Mouse (Mus musculus) kidney, embryonic 14.5 days (tissue): ENCODE results near the gene Tspan32. TPM values are rescaled to one million over a fixed set of nuclear protein-coding genes. Genes with fewer than 3 reads are reported as not detected.
A peak's percentile ranks its signal among the peaks of the same experiment; 100 is the strongest.

Source experiments
- ATAC-seq: fragments of 200-750 bp; cut with Nextera tagmentation; 2 replicates; pipeline ENCODE4 v1.8.0; 2017; ENCODE audit warnings: moderate number of reproducible peaks, mild to moderate bottlenecking, moderate TSS enrichment, moderate library complexity; ENCODE audit not compliant: low FRiP score, low TSS enrichment
- H3K27ac ChIP-seq: fragments of 300-500 bp; sonication (generic); 2 replicates; pipeline ENCODE4 v1.5.1; 2014; ENCODE audit warnings: low read depth, mild to moderate bottlenecking, low read length, moderate library complexity, mixed read lengths
- H3K27me3 ChIP-seq: fragments of 300-500 bp; sonication (generic); 2 replicates; pipeline ENCODE4 v1.6.1; 2014; ENCODE audit warnings: mild to moderate bottlenecking, low read length; ENCODE audit not compliant: control insufficient read depth, insufficient read depth
- H3K36me3 ChIP-seq: fragments of 300-500 bp; sonication (generic); 2 replicates; pipeline ENCODE4 v1.6.1; 2014; ENCODE audit warnings: low read length, mixed read lengths; ENCODE audit not compliant: control insufficient read depth, insufficient read depth
- H3K4me1 ChIP-seq: fragments of 300-500 bp; sonication (generic); 2 replicates; pipeline ENCODE4 v1.6.1; 2014; ENCODE audit warnings: low read length, mixed read lengths; ENCODE audit not compliant: control insufficient read depth, insufficient read depth
- H3K4me2 ChIP-seq: fragments of 300-500 bp; sonication (generic); replicated peaks from 2 replicates; pipeline ENCODE4 v1.6.1; 2014; ENCODE audit warnings: low read depth, mild to moderate bottlenecking, low read length
- H3K4me3 ChIP-seq: fragments of 300-500 bp; sonication (generic); 2 replicates; pipeline ENCODE4 v1.5.1; 2014; ENCODE audit warnings: mild to moderate bottlenecking, low read length
- H3K9ac ChIP-seq: fragments of 300-500 bp; sonication (generic); 2 replicates; pipeline ENCODE4 v1.6.1; 2014; ENCODE audit warnings: low read depth, mild to moderate bottlenecking, low read length, moderate library complexity
- H3K9me3 ChIP-seq: fragments of 300-500 bp; sonication (generic); 2 replicates; pipeline ENCODE4 v1.6.1; 2016; ENCODE audit warnings: low read length; ENCODE audit not compliant: control insufficient read depth
- WGBS: fragments of 180-500 bp; shearing (Covaris S2); extraction: QIAGEN DNeasy Blood & Tissue Kit; methylation state at CpG from one replicate; pipeline ENCODE4 v1.1.7; 2014; 5-methylcytosine and 5-hydroxymethylcytosine counted together
- polyA plus RNA-seq: library from polyadenylated mRNA; unstranded; fragments of >200 nt; fragmentation: Nextera tagmentation; extraction: Ambion mirVana; gene quantifications from 2 replicates; pipeline ENCODE4 v1.2.1, GENCODE M21; 2014

Gene Tspan32
- polyA plus RNA-seq, 1 experiment from 2014 or later, result 0.97 TPM

DNA sequence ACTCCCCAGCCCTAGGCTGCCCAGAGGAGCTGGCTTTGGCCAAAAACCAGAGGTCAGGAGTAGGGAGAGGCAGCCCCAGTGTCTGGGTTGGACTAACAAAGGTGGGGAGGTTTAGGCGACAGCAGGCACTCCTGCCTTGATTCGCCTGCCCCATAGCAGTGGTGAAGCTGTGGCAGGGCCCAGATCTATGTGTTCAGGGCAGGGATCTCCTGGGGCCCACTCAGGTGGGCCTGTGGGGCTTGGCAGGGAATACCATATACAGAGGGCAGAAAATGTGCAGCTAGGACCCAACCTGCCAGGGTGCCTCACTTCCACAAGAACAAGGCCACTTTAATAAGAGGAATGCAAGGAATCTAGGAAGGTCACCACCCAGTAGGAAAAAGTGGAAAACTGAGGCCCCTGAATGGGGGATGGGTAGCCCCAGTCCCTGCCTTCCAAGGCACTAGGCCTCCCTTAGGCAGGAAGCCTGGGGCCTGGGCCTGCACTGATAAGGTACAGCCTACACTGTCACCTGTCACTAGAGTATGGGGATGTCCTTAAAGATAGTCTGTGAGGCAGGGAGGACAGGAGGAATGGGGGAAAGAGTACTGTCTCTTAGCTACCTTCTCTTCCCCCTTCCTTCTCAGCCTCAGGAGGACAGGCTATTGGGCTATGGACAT lies 1.4 kb downstream of the Tspan32 start:
- Histone ChIP-seq H3K4me3 (no peak overlapping the region), H3K36me3 (no peaks in the 10 kb centered on the region), H3K9ac (0 out of 2 replicates have a peak overlapping the region, but pooled peaks have one; percentile 23), H3K4me1 (peaks cover 26% of the 10 kb centered on the region), H3K4me2 (no peak overlapping the region), H3K27me3 (no peaks in the 10 kb centered on the region), H3K9me3 (no peaks in the 10 kb centered on the region), H3K27ac (no peak overlapping the region)
- WGBS, result 81% methylated on average over 2 of the region's 2 CpGs
- no peak for ATAC-seq

DNA sequence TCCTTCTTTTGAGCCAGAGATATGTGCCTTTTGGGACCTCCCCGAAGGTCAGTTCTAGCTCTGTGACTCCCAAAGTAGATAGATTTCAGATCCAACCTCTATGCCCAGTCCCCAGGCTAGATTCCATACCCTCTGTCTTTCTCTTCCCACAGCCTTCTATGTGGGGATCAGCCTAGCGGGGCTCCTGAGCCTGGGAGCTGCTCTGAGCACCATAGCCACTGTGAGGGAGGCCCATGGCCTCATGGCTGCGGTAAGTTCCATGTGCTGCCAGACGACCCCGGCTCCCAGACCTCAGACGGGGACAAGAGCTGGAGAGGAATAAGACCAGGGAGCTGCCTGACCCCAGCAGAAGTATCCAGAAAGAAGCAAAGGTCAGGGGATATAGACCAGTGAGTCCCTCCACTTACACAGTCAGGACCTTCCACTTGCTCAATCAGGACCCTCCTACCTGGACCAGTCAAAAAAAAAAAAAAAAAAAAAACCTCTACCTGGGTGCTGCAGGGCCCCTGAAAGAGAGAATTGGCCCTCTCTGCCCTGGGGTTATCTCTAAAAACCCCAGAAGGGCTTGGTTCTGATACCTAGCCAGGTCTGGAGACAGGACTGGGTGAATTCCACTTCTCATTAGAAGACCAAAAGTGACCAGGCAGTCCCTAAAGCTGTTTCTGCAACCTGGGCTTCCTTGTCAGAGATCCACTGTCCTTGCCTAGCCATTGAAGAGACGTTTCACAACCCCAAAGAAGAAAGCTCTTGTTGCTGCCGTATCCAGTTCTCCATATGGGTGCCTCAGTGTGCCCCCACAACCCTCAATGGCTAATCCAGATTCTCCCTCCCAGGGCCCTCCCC lies 2.1 kb downstream of the Tspan32 start:
- H3K9me3 ChIP-seq, result no peaks in the 10 kb centered on the region
- no peaks in the 10 kb centered on the region for H3K36me3 ChIP-seq
- H3K4me1 ChIP-seq, result peaks cover 29% of the 10 kb centered on the region
- no peak overlapping the region for H3K4me2 ChIP-seq
- H3K27ac ChIP-seq, result no peak overlapping the region
- 85% methylated on average over 8 of the region's 8 CpGs for WGBS
- no peak for ATAC-seq
- 0 out of 2 replicates have a peak overlapping the region, but pooled peaks have one; percentile 9 for H3K9ac ChIP-seq
- H3K4me3 ChIP-seq, result no peak overlapping the region
- no peaks in the 10 kb centered on the region for H3K27me3 ChIP-seq

DNA sequence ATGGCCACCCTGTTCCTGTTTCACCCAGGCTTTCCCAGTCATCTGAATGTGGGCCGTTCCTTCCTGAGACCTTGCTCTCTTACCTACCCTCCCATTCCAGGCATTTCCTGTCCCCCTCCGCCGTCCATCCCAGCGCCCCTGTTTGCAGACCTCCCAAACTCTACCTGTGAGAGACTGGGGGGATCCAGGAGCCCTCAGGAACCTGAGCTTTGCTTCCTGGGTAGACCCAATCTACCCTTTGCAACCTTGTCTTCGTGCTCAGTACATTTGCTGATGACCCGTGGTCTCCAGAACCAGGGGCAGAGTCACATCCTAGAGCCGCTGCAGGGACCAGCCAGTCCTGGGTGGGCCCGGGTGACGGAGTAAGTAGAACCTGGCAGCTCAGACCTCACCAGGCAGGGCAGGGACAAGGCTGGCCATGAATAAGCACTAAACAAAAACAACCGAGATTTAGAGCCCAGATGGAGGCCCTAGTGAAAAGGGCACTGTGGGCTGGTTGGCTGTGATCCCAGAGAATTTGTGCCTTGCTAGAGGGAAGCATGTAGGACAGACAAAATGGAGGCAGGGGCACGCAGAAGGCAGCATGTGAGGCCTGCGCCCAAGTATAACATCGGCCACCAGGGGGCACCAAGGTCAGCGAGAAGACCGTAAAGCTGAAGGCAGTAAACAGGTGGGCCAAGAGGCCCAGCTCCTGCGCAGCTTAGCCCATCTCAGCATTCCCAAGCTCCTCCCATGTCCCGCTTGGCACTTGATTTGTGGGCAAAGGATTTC lies 2.9 kb downstream of the Tspan32 start:
- H3K4me3 ChIP-seq, result no peak overlapping the region; the same call in 1 of the 2 replicates
- H3K9ac ChIP-seq, result 0 out of 2 replicates have a peak overlapping the region, but pooled peaks have one; percentile 31
- no peaks in the 10 kb centered on the region for H3K36me3 ChIP-seq
- 39% methylated on average over 17 of the region's 17 CpGs for WGBS
- H3K9me3 ChIP-seq, result no peaks in the 10 kb centered on the region
- peak overlapping the region; percentile 90 for H3K27ac ChIP-seq
- peak; percentile 86 for ATAC-seq
- H3K27me3 ChIP-seq, result no peaks in the 10 kb centered on the region
- H3K4me1 ChIP-seq, result peaks cover 31% of the 10 kb centered on the region
- H3K4me2 ChIP-seq, result no peak overlapping the region

DNA sequence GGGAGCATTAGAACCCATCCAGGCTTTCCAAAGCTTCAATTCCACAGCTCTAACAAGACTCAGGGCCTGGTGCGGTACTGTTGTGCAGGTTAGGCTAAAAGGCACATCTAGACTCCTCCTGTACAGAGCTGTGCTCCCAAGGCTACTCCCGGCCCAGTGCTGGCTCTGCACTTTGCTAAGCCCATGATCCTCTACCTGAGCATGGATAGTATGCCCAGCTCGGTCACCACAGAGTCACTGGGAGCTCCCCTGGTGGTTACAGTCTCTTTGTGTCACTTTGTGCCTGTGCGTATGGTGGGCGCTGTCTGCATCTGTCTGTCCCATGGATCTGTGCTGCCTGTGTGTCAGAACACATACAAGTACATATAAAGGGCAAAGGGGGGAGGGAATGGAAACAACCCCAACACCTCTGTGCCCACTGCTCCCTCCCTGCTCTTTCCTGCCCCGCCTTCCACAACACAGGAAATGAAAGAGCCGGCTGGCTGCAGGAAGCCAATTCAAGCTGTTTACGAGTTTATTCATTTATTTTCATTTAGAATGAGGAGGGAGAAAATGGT lies 3.6 kb downstream of the Tspan32 start:
- 38% methylated on average over 8 of the region's 8 CpGs for WGBS

DNA sequence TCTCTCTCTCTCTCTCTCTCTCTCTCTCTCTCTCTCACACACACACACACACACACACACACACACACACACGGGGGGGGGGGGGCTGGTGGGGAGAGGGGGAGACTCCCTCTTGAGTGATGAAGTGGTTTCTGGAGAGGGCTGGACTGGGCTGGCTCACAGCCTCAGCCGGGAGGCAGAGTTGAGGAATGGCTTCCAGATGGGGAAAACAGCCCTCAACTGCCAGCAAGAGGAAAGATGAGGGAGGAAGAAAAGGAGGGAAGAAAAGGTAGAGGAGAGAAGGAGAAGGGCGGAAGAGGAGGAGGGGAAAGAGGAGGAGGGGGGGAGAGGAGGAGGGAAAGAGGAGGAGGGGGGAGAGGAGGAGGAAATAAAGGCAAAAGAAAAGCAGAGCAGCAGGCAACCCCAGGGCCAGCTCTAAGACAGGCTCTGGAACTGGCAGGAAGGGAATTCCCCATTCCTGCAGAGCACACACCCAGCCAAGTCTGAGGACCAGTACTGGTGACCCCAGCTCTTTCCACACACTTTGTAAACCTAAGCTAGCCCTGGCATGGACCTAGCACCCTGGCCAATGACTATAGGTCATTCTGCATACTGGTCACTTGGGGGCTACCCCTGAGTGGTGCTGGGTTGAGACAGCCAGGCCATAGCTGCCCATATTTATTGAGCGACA lies 4.3 kb downstream of the Tspan32 start:
- WGBS, result 33% methylated on average over 3 of the region's 4 CpGs
- Histone ChIP-seq H3K4me2 (no peak overlapping the region; the same call in 1 of the 2 replicates), H3K27me3 (no peaks in the 10 kb centered on the region), H3K27ac (peak overlapping the region; percentile 90), H3K9me3 (no peaks in the 10 kb centered on the region), H3K36me3 (no peaks in the 10 kb centered on the region), H3K4me3 (no peak overlapping the region), H3K9ac (no peak overlapping the region), H3K4me1 (peaks cover 28% of the 10 kb centered on the region)
- peak; percentile 74 for ATAC-seq

More for the DNA sequence above, 3.6 kb downstream of the Tspan32 start:
- H3K36me3 ChIP-seq, result no peaks in the 10 kb centered on the region
- ATAC-seq, result peak; percentile 56
- H3K9me3 ChIP-seq, result no peaks in the 10 kb centered on the region
- H3K4me3 ChIP-seq, result no peak overlapping the region; the same call in 1 of the 2 replicates
- H3K27me3 ChIP-seq, result no peaks in the 10 kb centered on the region
- H3K4me1 ChIP-seq, result peaks cover 28% of the 10 kb centered on the region
- H3K4me2 ChIP-seq, result peak overlapping the region; percentile 30; the same call in 1 of the 2 replicates
- peak overlapping the region; percentile 90 for H3K27ac ChIP-seq
- peak overlapping the region; percentile 31; the same call in 1 of the 2 replicates for H3K9ac ChIP-seq

DNA sequence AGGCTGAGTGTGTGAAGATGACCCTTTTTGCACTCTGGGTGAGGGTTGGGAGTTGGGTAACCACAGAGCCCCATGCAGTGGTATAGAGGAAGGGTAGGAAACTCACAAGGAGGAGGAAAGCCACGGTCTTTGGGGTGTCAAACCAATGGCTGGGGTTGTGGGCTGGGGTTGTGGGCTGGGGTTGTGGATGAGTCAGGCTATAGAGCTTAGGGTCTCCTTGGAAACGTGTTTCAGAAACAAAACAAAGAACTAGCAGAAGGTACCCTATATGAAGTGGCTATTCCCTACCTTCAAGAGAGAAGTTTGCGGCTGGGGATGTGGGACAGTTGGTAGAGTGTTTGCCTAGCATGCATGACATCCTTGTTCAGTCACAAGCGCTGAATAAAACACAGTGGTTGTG lies 5.2 kb downstream of the Tspan32 start:
- Histone ChIP-seq H3K9me3 (no peaks in the 10 kb centered on the region), H3K4me1 (peaks cover 28% of the 10 kb centered on the region), H3K9ac (no peak overlapping the region), H3K4me2 (no peak overlapping the region), H3K27me3 (no peaks in the 10 kb centered on the region), H3K36me3 (no peaks in the 10 kb centered on the region), H3K27ac (peak overlapping the region; percentile 90; the same call in 1 of the 2 replicates), H3K4me3 (no peak overlapping the region)
- 92% methylated on average over 4 of the region's 4 CpGs for WGBS
- ATAC-seq, result no peak

DNA sequence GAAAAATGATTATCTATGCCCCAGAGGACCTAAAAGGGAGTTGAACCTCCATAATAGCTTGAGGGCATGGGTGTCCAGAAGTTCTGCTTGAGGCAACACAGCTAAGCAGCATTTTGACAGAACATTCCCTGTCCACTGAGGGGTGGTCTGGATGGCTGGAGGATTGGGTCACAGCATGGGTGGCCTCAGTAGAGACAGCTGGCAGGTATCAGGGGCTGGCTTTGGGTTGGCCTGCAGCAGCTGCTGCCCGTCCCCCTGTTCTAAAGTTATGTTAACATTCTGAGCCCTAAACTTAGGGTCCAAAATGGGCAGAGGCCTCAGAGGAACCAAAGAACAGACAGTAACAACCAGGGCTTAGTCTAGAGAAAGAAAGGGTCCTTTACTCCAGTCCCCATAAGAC lies 6.4 kb downstream of the Tspan32 start:
- no peaks in the 10 kb centered on the region for H3K36me3 ChIP-seq
- no peak for ATAC-seq
- 0 out of 2 replicates have a peak overlapping the region, but pooled peaks have one; percentile 7 for H3K27ac ChIP-seq
- H3K4me1 ChIP-seq, result peaks cover 39% of the 10 kb centered on the region
- WGBS, result 59% methylated on average over 1 of the region's 1 CpGs
- H3K9me3 ChIP-seq, result no peaks in the 10 kb centered on the region
- no peaks in the 10 kb centered on the region for H3K27me3 ChIP-seq
- H3K4me2 ChIP-seq, result no peak overlapping the region
- H3K4me3 ChIP-seq, result no peak overlapping the region
- no peak overlapping the region for H3K9ac ChIP-seq

DNA sequence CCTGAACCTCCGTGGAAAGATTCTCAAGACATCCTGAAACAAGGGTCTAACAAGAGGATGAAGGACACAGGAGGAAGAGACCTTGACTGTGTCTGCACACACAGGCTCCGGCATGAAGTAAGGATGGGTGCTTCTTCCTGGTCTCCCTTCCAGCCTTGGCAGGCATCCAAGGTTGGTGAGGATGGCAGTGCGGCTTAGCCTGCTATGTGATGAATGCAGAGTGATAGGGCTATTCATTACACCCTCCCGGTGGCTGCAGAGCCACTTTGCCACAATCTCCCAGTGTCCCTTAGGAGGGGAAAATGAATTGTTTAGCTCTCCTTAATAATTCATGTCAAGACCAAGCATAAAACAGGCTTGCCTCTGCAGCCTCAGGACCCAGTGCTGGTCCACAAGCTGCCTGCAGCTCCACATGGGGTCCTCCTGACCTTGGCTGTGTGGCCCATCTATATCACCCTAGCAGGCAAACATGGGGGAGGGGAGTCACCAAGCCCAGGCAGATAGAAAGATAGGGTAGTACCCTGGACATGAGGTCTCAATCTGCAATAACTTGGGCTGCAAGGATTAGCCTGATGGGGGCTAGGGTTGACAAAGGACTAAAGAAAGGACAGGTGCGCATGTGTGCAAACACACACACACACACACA lies 7.5 kb downstream of the Tspan32 start:
- Histone ChIP-seq H3K4me3 (no peak overlapping the region), H3K4me2 (no peak overlapping the region), H3K9ac (no peak overlapping the region), H3K27ac (no peak overlapping the region), H3K27me3 (no peaks in the 10 kb centered on the region), H3K36me3 (no peaks in the 10 kb centered on the region), H3K4me1 (peaks cover 44% of the 10 kb centered on the region), H3K9me3 (no peaks in the 10 kb centered on the region)
- ATAC-seq, result no peak
- 64% methylated on average over 5 of the region's 5 CpGs for WGBS
